Mouse (Mus musculus): ENCODE data around the gene Pax6. TPM values are rescaled to one million over a fixed set of nuclear protein-coding genes. Genes with fewer than 3 reads are reported as not detected.
A peak's percentile ranks its signal among the peaks of the same experiment; 100 is the strongest.

Gene Pax6
- polyA plus RNA-seq, 1 experiment from 2014 or later, result 1.8 TPM

DNA sequence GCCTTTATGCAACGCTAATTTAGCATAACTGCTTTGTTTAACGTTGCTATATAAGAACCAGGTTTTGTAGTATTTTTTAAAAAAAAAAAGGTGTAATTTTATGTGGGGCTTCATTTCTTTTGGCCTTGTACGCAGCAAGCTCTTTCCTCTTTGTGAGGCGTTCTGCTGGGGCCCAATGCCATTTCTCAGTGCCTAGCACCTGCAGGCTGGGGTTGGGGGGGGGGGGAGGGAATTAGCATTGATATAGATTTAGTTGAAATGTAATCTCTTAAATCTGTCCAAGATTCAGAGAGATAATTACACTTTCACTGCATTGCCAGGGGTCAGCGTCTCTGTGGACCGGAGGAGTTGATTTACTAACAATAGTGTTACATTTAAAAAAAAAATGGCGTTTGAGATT lies 6.1 kb upstream of the Pax6 start:
- no peak for ATAC-seq
- H3K27ac ChIP-seq (ENCODE audit: low read length), result no peak overlapping the region
- no peak overlapping the region for H3K9ac ChIP-seq (ENCODE audit: low read depth, low read length)
- no peaks in the 10 kb centered on the region for H3K9me3 ChIP-seq (ENCODE audit: control insufficient read depth, low read length)
- no peaks in the 10 kb centered on the region for H3K36me3 ChIP-seq (ENCODE audit: control insufficient read depth, insufficient read depth, low read length)
- peaks cover 85% of the 10 kb centered on the region for H3K27me3 ChIP-seq (replicated peaks; ENCODE audit: control insufficient read depth, insufficient read depth, low read length)
- no peak overlapping the region for H3K4me2 ChIP-seq (ENCODE audit: low read depth, low read length)
- 4% methylated on average over 7 of the region's 7 CpGs for WGBS
- no peaks in the 10 kb centered on the region for H3K4me1 ChIP-seq (ENCODE audit: control insufficient read depth, insufficient read depth, low read length)
- H3K4me3 ChIP-seq (ENCODE audit: low read length), result no peak overlapping the region

GRCm38 (mm10) chr2:105663101-105663511 lies 5.6 kb upstream of the Pax6 start:
- no peak overlapping the region for H3K27ac ChIP-seq (ENCODE audit: low read length)
- no peaks in the 10 kb centered on the region for H3K36me3 ChIP-seq (ENCODE audit: control insufficient read depth, insufficient read depth, low read length)
- no peak for ATAC-seq
- H3K9me3 ChIP-seq (ENCODE audit: control insufficient read depth, low read length), result no peaks in the 10 kb centered on the region
- H3K27me3 ChIP-seq (replicated peaks; ENCODE audit: control insufficient read depth, insufficient read depth, low read length), result peaks cover 89% of the 10 kb centered on the region
- 2% methylated on average over 10 of the region's 10 CpGs for WGBS
- H3K4me2 ChIP-seq (ENCODE audit: low read depth, low read length), result no peak overlapping the region
- H3K4me3 ChIP-seq (ENCODE audit: low read length), result no peak overlapping the region
- H3K4me1 ChIP-seq (ENCODE audit: control insufficient read depth, insufficient read depth, low read length), result no peaks in the 10 kb centered on the region
- H3K9ac ChIP-seq (ENCODE audit: low read depth, low read length), result no peak overlapping the region

DNA sequence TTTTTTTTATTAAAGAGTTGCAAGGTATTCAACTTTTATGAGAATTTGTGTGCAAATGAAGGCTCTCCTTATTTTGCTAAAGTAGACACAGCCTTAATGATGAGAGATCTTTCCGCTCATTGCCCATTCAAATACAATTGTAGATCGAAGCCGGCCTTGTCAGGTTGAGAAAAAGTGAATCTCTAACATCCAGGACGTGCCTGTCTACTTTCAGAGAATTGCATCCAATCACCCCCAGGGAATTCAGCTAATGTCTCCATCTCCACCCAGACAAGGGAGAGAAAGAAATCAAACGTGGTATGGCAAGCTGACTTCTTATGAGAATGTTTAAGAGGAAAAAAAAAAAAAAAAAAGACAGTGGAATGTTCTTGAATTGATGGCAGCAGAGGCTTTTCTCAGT lies 3.7 kb upstream of the Pax6 start:
- no peak overlapping the region for H3K4me3 ChIP-seq (ENCODE audit: low read length)
- H3K27ac ChIP-seq (ENCODE audit: low read length), result no peak overlapping the region
- WGBS, result 10% methylated on average over 5 of the region's 5 CpGs
- no peak for ATAC-seq
- H3K4me1 ChIP-seq (ENCODE audit: control insufficient read depth, insufficient read depth, low read length), result peaks cover 2% of the 10 kb centered on the region; the same call in 1 of the 2 replicates
- no peaks in the 10 kb centered on the region for H3K36me3 ChIP-seq (ENCODE audit: control insufficient read depth, insufficient read depth, low read length)
- peaks cover 88% of the 10 kb centered on the region for H3K27me3 ChIP-seq (replicated peaks; ENCODE audit: control insufficient read depth, insufficient read depth, low read length)
- no peak overlapping the region for H3K9ac ChIP-seq (ENCODE audit: low read depth, low read length)
- no peaks in the 10 kb centered on the region for H3K9me3 ChIP-seq (ENCODE audit: control insufficient read depth, low read length)
- H3K4me2 ChIP-seq (ENCODE audit: low read depth, low read length), result no peak overlapping the region

- Histone ChIP-seq H3K9ac (ENCODE audit: low read depth, low read length) (no peak overlapping the region), H3K9me3 (ENCODE audit: control insufficient read depth, low read length) (no peaks in the 10 kb centered on the region), H3K4me1 (ENCODE audit: control insufficient read depth, insufficient read depth, low read length) (peaks cover 3% of the 10 kb centered on the region; the same call in 1 of the 2 replicates), H3K27me3 (replicated peaks; ENCODE audit: control insufficient read depth, insufficient read depth, low read length) (peaks cover 89% of the 10 kb centered on the region), H3K36me3 (ENCODE audit: control insufficient read depth, insufficient read depth, low read length) (no peaks in the 10 kb centered on the region), H3K4me3 (ENCODE audit: low read length) (no peak overlapping the region), H3K27ac (ENCODE audit: low read length) (no peak overlapping the region), H3K4me2 (ENCODE audit: low read depth, low read length) (no peak overlapping the region)
- WGBS, result 12% methylated on average over 5 of the region's 5 CpGs
- ATAC-seq, result no peak
These were observed 3.0 kb upstream of the Pax6 start for GRCm38 (mm10) chr2:105665491-105666250.

GRCm38 (mm10) chr2:105666331-105666730 lies 2.4 kb upstream of the Pax6 start:
- WGBS, result 4% methylated on average over 6 of the region's 6 CpGs
- no peaks in the 10 kb centered on the region for H3K36me3 ChIP-seq (ENCODE audit: control insufficient read depth, insufficient read depth, low read length)
- peaks cover 89% of the 10 kb centered on the region for H3K27me3 ChIP-seq (replicated peaks; ENCODE audit: control insufficient read depth, insufficient read depth, low read length)
- H3K4me3 ChIP-seq (ENCODE audit: low read length), result no peak overlapping the region
- H3K4me1 ChIP-seq (ENCODE audit: control insufficient read depth, insufficient read depth, low read length), result peaks cover 3% of the 10 kb centered on the region; the same call in 1 of the 2 replicates
- H3K27ac ChIP-seq (ENCODE audit: low read length), result no peak overlapping the region
- H3K4me2 ChIP-seq (ENCODE audit: low read depth, low read length), result no peak overlapping the region
- no peaks in the 10 kb centered on the region for H3K9me3 ChIP-seq (ENCODE audit: control insufficient read depth, low read length)
- H3K9ac ChIP-seq (ENCODE audit: low read depth, low read length), result no peak overlapping the region
- ATAC-seq, result 0 out of 2 replicates have a peak, but pooled peaks have one; percentile 21

DNA sequence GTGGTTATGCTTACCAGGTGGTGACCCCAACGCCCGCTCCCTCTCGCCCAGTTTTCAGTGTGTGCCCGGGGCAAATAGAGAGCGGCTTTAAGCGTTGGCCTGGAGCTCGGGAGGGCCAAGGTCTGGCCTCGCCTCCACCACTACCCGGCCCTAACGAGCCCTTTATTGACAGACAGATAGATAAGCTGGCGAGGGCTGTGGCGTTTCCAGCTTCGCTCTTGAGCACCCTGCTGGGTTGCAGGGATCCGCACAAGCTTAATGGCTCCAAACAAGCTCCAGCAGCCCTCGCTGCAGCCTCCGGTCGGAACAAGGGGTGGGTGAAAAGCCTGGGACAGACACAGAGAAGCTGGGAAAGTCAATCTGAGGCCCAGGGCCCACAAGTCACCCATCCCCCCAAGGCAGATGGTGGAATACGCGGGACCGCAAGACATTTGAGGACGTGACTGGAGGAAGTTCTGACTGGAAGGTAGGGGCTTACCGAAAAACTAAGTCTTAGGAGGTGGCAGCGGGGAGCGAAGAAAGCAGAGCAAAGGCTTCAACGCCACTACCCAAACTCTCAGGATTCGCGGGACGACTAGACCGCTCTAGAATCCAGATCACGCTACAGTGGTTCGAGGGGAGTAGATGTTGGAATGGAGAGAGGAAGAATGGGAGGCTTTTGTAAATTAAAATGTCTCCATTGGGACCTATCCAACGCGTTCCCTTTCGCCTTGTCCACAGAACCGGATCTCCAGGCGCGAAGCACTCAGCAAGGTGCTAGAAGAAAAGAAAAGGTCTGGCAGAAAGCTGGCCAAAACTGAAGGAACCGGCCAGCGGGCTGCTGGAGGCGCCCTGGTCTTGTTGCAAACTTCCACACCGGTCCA lies 1.7 kb upstream of the Pax6 start:
- Histone ChIP-seq H3K9ac (ENCODE audit: low read depth, low read length) (no peak overlapping the region), H3K36me3 (ENCODE audit: control insufficient read depth, insufficient read depth, low read length) (no peaks in the 10 kb centered on the region), H3K9me3 (ENCODE audit: control insufficient read depth, low read length) (no peaks in the 10 kb centered on the region), H3K4me3 (ENCODE audit: low read length) (no peak overlapping the region), H3K4me2 (ENCODE audit: low read depth, low read length) (no peak overlapping the region), H3K27me3 (replicated peaks; ENCODE audit: control insufficient read depth, insufficient read depth, low read length) (peaks cover 90% of the 10 kb centered on the region), H3K27ac (ENCODE audit: low read length) (no peak overlapping the region), H3K4me1 (ENCODE audit: control insufficient read depth, insufficient read depth, low read length) (peaks cover 3% of the 10 kb centered on the region; the same call in 1 of the 2 replicates)
- ATAC-seq, result peak; percentile 58
- WGBS, result under 1% methylated on average over 41 of the region's 41 CpGs

DNA sequence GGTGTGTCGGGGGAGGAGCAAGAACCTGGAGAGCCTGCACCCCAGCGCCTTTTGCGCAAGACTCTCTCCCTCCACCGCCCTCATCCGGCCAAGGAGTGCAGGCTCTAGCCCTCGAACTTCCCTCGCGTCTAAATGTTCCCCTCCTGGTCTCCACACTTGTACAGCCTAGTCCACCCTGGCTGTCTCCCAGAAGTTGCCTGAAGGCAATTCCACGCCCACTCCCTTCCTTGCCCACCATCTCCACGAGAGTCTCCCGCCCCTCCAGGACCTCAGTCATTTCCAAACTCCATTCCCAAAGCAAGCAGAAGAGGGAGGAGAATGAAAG lies 1.1 kb upstream of the Pax6 start:
- Histone ChIP-seq H3K27ac (ENCODE audit: low read length) (no peak overlapping the region), H3K9me3 (ENCODE audit: control insufficient read depth, low read length) (no peaks in the 10 kb centered on the region), H3K4me1 (ENCODE audit: control insufficient read depth, insufficient read depth, low read length) (peaks cover 3% of the 10 kb centered on the region; the same call in 1 of the 2 replicates), H3K4me3 (ENCODE audit: low read length) (no peak overlapping the region), H3K9ac (ENCODE audit: low read depth, low read length) (no peak overlapping the region), H3K36me3 (ENCODE audit: control insufficient read depth, insufficient read depth, low read length) (no peaks in the 10 kb centered on the region), H3K4me2 (ENCODE audit: low read depth, low read length) (no peak overlapping the region), H3K27me3 (replicated peaks; ENCODE audit: control insufficient read depth, insufficient read depth, low read length) (peaks cover 91% of the 10 kb centered on the region)
- under 1% methylated on average over 11 of the region's 11 CpGs for WGBS
- ATAC-seq, result peak; percentile 14; the same call in 1 of the 2 replicates

GRCm38 (mm10) chr2:105669371-105669861 lies 716 bp downstream of the Pax6 start:
- no peak for ATAC-seq
- Histone ChIP-seq H3K9me3 (ENCODE audit: control insufficient read depth, low read length) (no peaks in the 10 kb centered on the region), H3K27me3 (replicated peaks; ENCODE audit: control insufficient read depth, insufficient read depth, low read length) (peaks cover 83% of the 10 kb centered on the region), H3K4me1 (ENCODE audit: control insufficient read depth, insufficient read depth, low read length) (peaks cover 6% of the 10 kb centered on the region; the same call in 1 of the 2 replicates), H3K4me3 (ENCODE audit: low read length) (0 out of 2 replicates have a peak overlapping the region, but pooled peaks have one; percentile 5), H3K27ac (ENCODE audit: low read length) (no peak overlapping the region), H3K4me2 (ENCODE audit: low read depth, low read length) (no peak overlapping the region), H3K36me3 (ENCODE audit: control insufficient read depth, insufficient read depth, low read length) (no peaks in the 10 kb centered on the region), H3K9ac (ENCODE audit: low read depth, low read length) (no peak overlapping the region)
- under 1% methylated on average over 35 of the region's 35 CpGs for WGBS

Data from intestine, embryonic 16.5 days (tissue).